Mouse (Mus musculus): ENCODE data around the gene Ppp6r1. TPM values are rescaled to one million over a fixed set of nuclear protein-coding genes. Genes with fewer than 3 reads are reported as not detected.
"Not testable (repeated sequence)": the region's sequence is repeated elsewhere in the genome, so short reads cannot be mapped to it uniquely, and the experiment has no call there.

The Ppp6r1 gene
- total and polyA plus RNA-seq, 3 experiments = 89.5 to 167 TPM; not detected in 1

DNA sequence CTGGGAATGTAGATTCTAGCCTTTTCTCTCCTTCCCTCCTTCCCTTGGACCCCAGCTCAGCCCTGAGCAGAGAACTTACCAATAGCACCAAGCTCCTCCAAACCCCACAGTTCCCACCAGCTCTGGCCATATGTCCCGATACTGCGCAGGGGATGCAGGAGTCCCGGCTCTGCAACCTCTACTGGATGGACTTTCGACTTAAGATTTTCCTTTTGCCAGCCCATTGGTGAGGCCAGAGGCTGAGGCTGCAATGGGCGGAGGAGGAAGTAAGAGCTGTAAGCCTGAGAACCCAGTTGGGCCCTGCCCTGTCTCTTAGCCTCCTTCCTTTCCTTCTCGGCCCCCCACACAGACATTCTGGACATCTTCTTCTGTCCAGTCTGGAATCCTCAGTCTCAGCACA lies 55.9 kb downstream of the Ppp6r1 start:
- TF ChIP-seq EP300 (IDR thresholded peaks at IDR 0.05; ENCODE audit: low read depth in 1 of 2, low read length in 2 of 2) = no peak
- no peak for TF ChIP-seq NELFE (IDR thresholded peaks at IDR 0.05; ENCODE audit: low read depth, low read length)
- TF ChIP-seq HCFC1 (IDR thresholded peaks at IDR 0.05; ENCODE audit: low read depth, low read length) = no peak
- no peak for TF ChIP-seq MYC (IDR thresholded peaks at IDR 0.05; ENCODE audit: low read depth, low read length)
- TF ChIP-seq TAL1 (IDR thresholded peaks at IDR 0.05; ENCODE audit: low read length) = no peak
- no peak for TF ChIP-seq MAX (IDR thresholded peaks at IDR 0.05; ENCODE audit: low read length)
- no peak for TF ChIP-seq USF1 (IDR thresholded peaks at IDR 0.05; ENCODE audit: low read depth, low read length)
- no peak for TF ChIP-seq GABPA (IDR thresholded peaks at IDR 0.05; ENCODE audit: low read depth, low read length)
- no peak for TF ChIP-seq SMC3 (IDR thresholded peaks at IDR 0.05; ENCODE audit: low read depth, low read length)
- no peak for TF ChIP-seq CHD2 (IDR thresholded peaks at IDR 0.05; ENCODE audit: low read length)
- no peak for TF ChIP-seq SIN3A (IDR thresholded peaks at IDR 0.05; ENCODE audit: low read length)
- TF ChIP-seq KAT2A (conservative IDR thresholded peaks at IDR 0.05; ENCODE audit: low read depth, low read length) = no peak
- no peak for TF ChIP-seq USF2 (IDR thresholded peaks at IDR 0.05; ENCODE audit: borderline replicate concordance in 1 of 2, insufficient read depth in 1 of 2, low read depth in 1 of 2, low read length in 2 of 2)

DNA sequence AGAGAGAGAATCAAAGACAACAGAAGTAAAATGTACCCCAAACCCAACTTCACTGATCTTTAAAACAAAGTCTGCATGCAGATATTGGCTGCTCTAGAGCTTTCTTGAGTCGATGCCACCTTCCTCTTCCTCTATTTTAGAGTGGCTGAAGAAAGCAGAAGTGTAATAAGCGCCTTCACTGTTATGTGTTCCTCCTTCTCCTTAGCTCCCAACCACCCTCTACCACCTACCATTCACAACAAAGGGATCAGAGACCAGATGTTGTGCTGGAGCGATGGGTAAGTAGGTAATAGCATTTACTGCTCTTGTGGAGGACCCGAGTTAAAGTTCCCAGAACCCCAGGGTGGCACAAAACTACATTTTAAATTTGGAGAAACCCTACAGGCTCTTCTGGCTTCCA lies 61.8 kb downstream of the Ppp6r1 start:
- H3K36me3 ChIP-seq (ENCODE audit: control insufficient read depth in 1 of 2, insufficient read depth in 2 of 2, low read length in 2 of 2); H3K4me3 ChIP-seq (ENCODE audit: control insufficient read depth in 1 of 2, insufficient read depth in 1 of 2, low read depth in 2 of 2, low read length in 2 of 2); H3K27me3 ChIP-seq (ENCODE audit: control insufficient read depth in 1 of 2, insufficient read depth in 2 of 2, low read length in 2 of 2); H3K79me2 ChIP-seq (ENCODE audit: control insufficient read depth, insufficient read depth, low read length, poor library complexity); H3K27ac ChIP-seq (ENCODE audit: control insufficient read depth, low read depth, low read length); H3K4me1 ChIP-seq (ENCODE audit: control insufficient read depth in 1 of 2, insufficient read depth in 2 of 2, low read length in 2 of 2); H3K9ac ChIP-seq (ENCODE audit: control insufficient read depth, low read depth, low read length, poor library complexity, severe bottlenecking); H3K9me3 ChIP-seq (replicated peaks; ENCODE audit: insufficient read depth, low read length): not testable (repeated sequence)
- DNase-seq (ENCODE audit: low read depth, low spot score) = peak; percentile 40

More for the DNA sequence above, 55.9 kb downstream of the Ppp6r1 start:
- Histone ChIP-seq H3K79me2 (ENCODE audit: control insufficient read depth, insufficient read depth, low read length, poor library complexity) (no peaks in the 10 kb centered on the region), H3K27me3 (ENCODE audit: control insufficient read depth in 1 of 2, insufficient read depth in 2 of 2, low read length in 2 of 2) (no peaks in the 10 kb centered on the region), H3K36me3 (ENCODE audit: control insufficient read depth in 1 of 2, insufficient read depth in 2 of 2, low read length in 2 of 2) (no peaks in the 10 kb centered on the region), H3K4me3 (ENCODE audit: control insufficient read depth in 1 of 2, insufficient read depth in 1 of 2, low read depth in 2 of 2, low read length in 2 of 2) (no peak overlapping the region), H3K27ac (ENCODE audit: control insufficient read depth, low read depth, low read length) (no peak overlapping the region), H3K9me3 (replicated peaks; ENCODE audit: insufficient read depth, low read length) (no peaks in the 10 kb centered on the region), H3K4me1 (ENCODE audit: control insufficient read depth in 1 of 2, insufficient read depth in 2 of 2, low read length in 2 of 2) (no peaks in the 10 kb centered on the region), H3K9ac (ENCODE audit: control insufficient read depth, low read depth, low read length, poor library complexity, severe bottlenecking) (no peak overlapping the region)
- no peak for DNase-seq (ENCODE audit: low read depth, low spot score)

Other genes starting within 250 kb of the Ppp6r1 start
- 33.1 and 46.4 TPM in 2 replicates for gene Rdh13, start 213.4 kb downstream of the Ppp6r1 start, total RNA-seq (2012; rRNA removed)
- 10 to 100 TPM in 1 of 2 experiments, not detected in 1; 24.0 TPM for gene Rdh13, start 213.4 kb downstream of the Ppp6r1 start, polyA plus RNA-seq (2012; ENCODE audit: insufficient read depth in 1 of 2, insufficient read length in 2 of 2, low read depth in 1 of 2, low replicate concordance in 2 of 2, missing spikeins in 1 of 2)
- 0.19 TPM in 1 of 2 replicates, not detected in the other for gene Eps8l1, start 198.3 kb downstream of the Ppp6r1 start, total RNA-seq (2012; rRNA removed)
- gene Eps8l1, start 198.3 kb downstream of the Ppp6r1 start, polyA plus RNA-seq (2012; ENCODE audit: insufficient read depth in 1 of 2, insufficient read length in 2 of 2, low read depth in 1 of 2, low replicate concordance in 2 of 2, missing spikeins in 1 of 2) = under 1 TPM in 1 of 2 experiments, not detected in 1; 0.01 TPM
- 51.4 and 64.2 TPM in 2 replicates for gene Ppp1r12c, start 157.3 kb downstream of the Ppp6r1 start, total RNA-seq (2012; rRNA removed)
- 100 to 1,000 TPM in 1 of 2 experiments, not detected in 1; 153 TPM for gene Ppp1r12c, start 157.3 kb downstream of the Ppp6r1 start, polyA plus RNA-seq (2012; ENCODE audit: insufficient read depth in 1 of 2, insufficient read length in 2 of 2, low read depth in 1 of 2, low replicate concordance in 2 of 2, missing spikeins in 1 of 2)
- 5.0 and 5.4 TPM in 2 replicates for gene Tnnt1, start 142.6 kb downstream of the Ppp6r1 start, total RNA-seq (2012; rRNA removed)
- gene Tnnt1, start 142.6 kb downstream of the Ppp6r1 start, polyA plus RNA-seq (2012; ENCODE audit: insufficient read depth in 1 of 2, insufficient read length in 2 of 2, low read depth in 1 of 2, low replicate concordance in 2 of 2, missing spikeins in 1 of 2) = 10 to 100 TPM in 1 of 2 experiments, not detected in 1; 16.4 TPM
- 281 and 353 TPM in 2 replicates for gene Tnni3, start 134.8 kb downstream of the Ppp6r1 start, total RNA-seq (2012; rRNA removed)
- 100 to 1,000 TPM in 1 of 2 experiments, not detected in 1; 328 TPM for gene Tnni3, start 134.8 kb downstream of the Ppp6r1 start, polyA plus RNA-seq (2012; ENCODE audit: insufficient read depth in 1 of 2, insufficient read length in 2 of 2, low read depth in 1 of 2, low replicate concordance in 2 of 2, missing spikeins in 1 of 2)
- gene Dnaaf3, start 126.6 kb downstream of the Ppp6r1 start, total RNA-seq (2012; rRNA removed) = 0.69 and 0.73 TPM in 2 replicates
- 1 to 10 TPM in 1 of 2 experiments, not detected in 1; 2.9 TPM for gene Dnaaf3, start 126.6 kb downstream of the Ppp6r1 start, polyA plus RNA-seq (2012; ENCODE audit: insufficient read depth in 1 of 2, insufficient read length in 2 of 2, low read depth in 1 of 2, low replicate concordance in 2 of 2, missing spikeins in 1 of 2)
- not detected in 2 replicates for gene Syt5, start 111.5 kb downstream of the Ppp6r1 start, total RNA-seq (2012; rRNA removed)
- not detected for gene Syt5, start 111.5 kb downstream of the Ppp6r1 start, polyA plus RNA-seq (2012; ENCODE audit: insufficient read depth in 1 of 2, insufficient read length in 2 of 2, low read depth in 1 of 2, low replicate concordance in 2 of 2, missing spikeins in 1 of 2)
- not detected in 2 replicates for gene Ptprh, start 55.0 kb downstream of the Ppp6r1 start, total RNA-seq (2012; rRNA removed)
- not detected for gene Ptprh, start 55.0 kb downstream of the Ppp6r1 start, polyA plus RNA-seq (2012; ENCODE audit: insufficient read depth in 1 of 2, insufficient read length in 2 of 2, low read depth in 1 of 2, low replicate concordance in 2 of 2, missing spikeins in 1 of 2)
- 9.4 and 10.2 TPM in 2 replicates for gene Tmem86b, start 27.6 kb downstream of the Ppp6r1 start, total RNA-seq (2012; rRNA removed)
- gene Tmem86b, start 27.6 kb downstream of the Ppp6r1 start, polyA plus RNA-seq (2012; ENCODE audit: insufficient read depth in 1 of 2, insufficient read length in 2 of 2, low read depth in 1 of 2, low replicate concordance in 2 of 2, missing spikeins in 1 of 2) = 10 to 100 TPM in 1 of 2 experiments, not detected in 1; 31.6 TPM
- 101 and 111 TPM in 2 replicates for gene Hspbp1, start 26.0 kb upstream of the Ppp6r1 start, total RNA-seq (2012; rRNA removed)
- 100 to 1,000 TPM in 1 of 2 experiments, not detected in 1; 101 TPM for gene Hspbp1, start 26.0 kb upstream of the Ppp6r1 start, polyA plus RNA-seq (2012; ENCODE audit: insufficient read depth in 1 of 2, insufficient read length in 2 of 2, low read depth in 1 of 2, low replicate concordance in 2 of 2, missing spikeins in 1 of 2)
- gene Brsk1, start 31.6 kb upstream of the Ppp6r1 start, total RNA-seq (2012; rRNA removed) = not detected in 2 replicates
- under 1 TPM in 1 of 2 experiments, not detected in 1; 0.06 TPM for gene Brsk1, start 31.6 kb upstream of the Ppp6r1 start, polyA plus RNA-seq (2012; ENCODE audit: insufficient read depth in 1 of 2, insufficient read length in 2 of 2, low read depth in 1 of 2, low replicate concordance in 2 of 2, missing spikeins in 1 of 2)
- gene Tmem150b, start 66.2 kb upstream of the Ppp6r1 start, total RNA-seq (2012; rRNA removed) = 0.31 and 0.39 TPM in 2 replicates
- 1 to 10 TPM in 1 of 2 experiments, not detected in 1; 1.4 TPM for gene Tmem150b, start 66.2 kb upstream of the Ppp6r1 start, polyA plus RNA-seq (2012; ENCODE audit: insufficient read depth in 1 of 2, insufficient read length in 2 of 2, low read depth in 1 of 2, low replicate concordance in 2 of 2, missing spikeins in 1 of 2)
- gene Kmt5c, start 81.1 kb upstream of the Ppp6r1 start, total RNA-seq (2012; rRNA removed) = 21.0 and 21.8 TPM in 2 replicates
- 10 to 100 TPM in 1 of 2 experiments, not detected in 1; 60.2 TPM for gene Kmt5c, start 81.1 kb upstream of the Ppp6r1 start, polyA plus RNA-seq (2012; ENCODE audit: insufficient read depth in 1 of 2, insufficient read length in 2 of 2, low read depth in 1 of 2, low replicate concordance in 2 of 2, missing spikeins in 1 of 2)
- 4.6 and 8.7 TPM in 2 replicates for gene Cox6b2, start 94.1 kb upstream of the Ppp6r1 start, total RNA-seq (2012; rRNA removed)
- gene Cox6b2, start 94.1 kb upstream of the Ppp6r1 start, polyA plus RNA-seq (2012; ENCODE audit: insufficient read depth in 1 of 2, insufficient read length in 2 of 2, low read depth in 1 of 2, low replicate concordance in 2 of 2, missing spikeins in 1 of 2) = 10 to 100 TPM in 1 of 2 experiments, not detected in 1; 36.3 TPM
- gene Fam71e2, start 112.3 kb upstream of the Ppp6r1 start, total RNA-seq (2012; rRNA removed) = not detected in 2 replicates
- not detected for gene Fam71e2, start 112.3 kb upstream of the Ppp6r1 start, polyA plus RNA-seq (2012; ENCODE audit: insufficient read depth in 1 of 2, insufficient read length in 2 of 2, low read depth in 1 of 2, low replicate concordance in 2 of 2, missing spikeins in 1 of 2)
- 0.12 TPM in 1 of 2 replicates, not detected in the other for gene Il11, start 123.8 kb upstream of the Ppp6r1 start, total RNA-seq (2012; rRNA removed)
- under 1 TPM in 1 of 2 experiments, not detected in 1; 0.07 TPM for gene Il11, start 123.8 kb upstream of the Ppp6r1 start, polyA plus RNA-seq (2012; ENCODE audit: insufficient read depth in 1 of 2, insufficient read length in 2 of 2, low read depth in 1 of 2, low replicate concordance in 2 of 2, missing spikeins in 1 of 2)
- gene Tmem190, start 123.9 kb upstream of the Ppp6r1 start, total RNA-seq (2012; rRNA removed) = not detected in 2 replicates
- gene Tmem190, start 123.9 kb upstream of the Ppp6r1 start, polyA plus RNA-seq (2012; ENCODE audit: insufficient read depth in 1 of 2, insufficient read length in 2 of 2, low read depth in 1 of 2, low replicate concordance in 2 of 2, missing spikeins in 1 of 2) = 1 to 10 TPM in 1 of 2 experiments, not detected in 1; 1.6 TPM
- 20.9 and 23.8 TPM in 2 replicates for gene Tmem238, start 130.6 kb upstream of the Ppp6r1 start, total RNA-seq (2012; rRNA removed)
- gene Tmem238, start 130.6 kb upstream of the Ppp6r1 start, polyA plus RNA-seq (2012; ENCODE audit: insufficient read depth in 1 of 2, insufficient read length in 2 of 2, low read depth in 1 of 2, low replicate concordance in 2 of 2, missing spikeins in 1 of 2) = 10 to 100 TPM in 1 of 2 experiments, not detected in 1; 31.3 TPM
- gene Rpl28, start 133.9 kb upstream of the Ppp6r1 start, total RNA-seq (2012; rRNA removed) = 2,026 and 2,264 TPM in 2 replicates
- 1,000 to 10,000 TPM in 1 of 2 experiments, 100 to 1,000 TPM in 1; 1,000 to 9,991 TPM for gene Rpl28, start 133.9 kb upstream of the Ppp6r1 start, polyA plus RNA-seq (2012; ENCODE audit: insufficient read depth in 1 of 2, insufficient read length in 2 of 2, low read depth in 1 of 2, low replicate concordance in 2 of 2, missing spikeins in 1 of 2)
- gene Ube2s, start 153.6 kb upstream of the Ppp6r1 start, total RNA-seq (2012; rRNA removed) = 341 and 346 TPM in 2 replicates
- 100 to 1,000 TPM in 1 of 2 experiments, not detected in 1; 740 TPM for gene Ube2s, start 153.6 kb upstream of the Ppp6r1 start, polyA plus RNA-seq (2012; ENCODE audit: insufficient read depth in 1 of 2, insufficient read length in 2 of 2, low read depth in 1 of 2, low replicate concordance in 2 of 2, missing spikeins in 1 of 2)
- gene Shisa7, start 185.7 kb upstream of the Ppp6r1 start, total RNA-seq (2012; rRNA removed) = not detected in 2 replicates
- gene Shisa7, start 185.7 kb upstream of the Ppp6r1 start, polyA plus RNA-seq (2012; ENCODE audit: insufficient read depth in 1 of 2, insufficient read length in 2 of 2, low read depth in 1 of 2, low replicate concordance in 2 of 2, missing spikeins in 1 of 2) = under 1 TPM in 1 of 2 experiments, not detected in 1; 0.07 TPM
- 2.6 and 2.8 TPM in 2 replicates for gene Isoc2b, start 211.2 kb upstream of the Ppp6r1 start, total RNA-seq (2012; rRNA removed)
- gene Isoc2b, start 211.2 kb upstream of the Ppp6r1 start, polyA plus RNA-seq (2012; ENCODE audit: insufficient read depth in 1 of 2, insufficient read length in 2 of 2, low read depth in 1 of 2, low replicate concordance in 2 of 2, missing spikeins in 1 of 2) = 1 to 10 TPM in 1 of 2 experiments, not detected in 1; 3.0 TPM
- gene Isoc2a, start 218.1 kb upstream of the Ppp6r1 start, total RNA-seq (2012; rRNA removed) = 11.1 and 12.4 TPM in 2 replicates
- 10 to 100 TPM in 1 of 2 experiments, not detected in 1; 20.6 TPM for gene Isoc2a, start 218.1 kb upstream of the Ppp6r1 start, polyA plus RNA-seq (2012; ENCODE audit: insufficient read depth in 1 of 2, insufficient read length in 2 of 2, low read depth in 1 of 2, low replicate concordance in 2 of 2, missing spikeins in 1 of 2)
- gene Gm36210, start 247.5 kb upstream of the Ppp6r1 start, total RNA-seq (2012; rRNA removed) = 0.15 TPM in 1 of 2 replicates, not detected in the other
- gene Gm36210, start 247.5 kb upstream of the Ppp6r1 start, polyA plus RNA-seq (2012; ENCODE audit: insufficient read depth in 1 of 2, insufficient read length in 2 of 2, low read depth in 1 of 2, low replicate concordance in 2 of 2, missing spikeins in 1 of 2) = under 1 TPM in 1 of 2 experiments, not detected in 1; 0.97 TPM

All from MEL (cell line).